Mouse (Mus musculus): ENCODE measurements at regions not wholly inside any gene's neighbourhood (a gene's known extent, or its start where the extent isn't known, plus 50 kb on each side); places are given as distances from the start of the nearest gene placed in this dataset.

- DNase-seq: no peak
Observed at GRCm38 (mm10) chr2:48465483-48465882, 348.4 kb upstream of the Acvr2a start.

- no peak for DNase-seq
Observed at GRCm38 (mm10) chr2:48468895-48469294, 345.0 kb upstream of the Acvr2a start.

DNA sequence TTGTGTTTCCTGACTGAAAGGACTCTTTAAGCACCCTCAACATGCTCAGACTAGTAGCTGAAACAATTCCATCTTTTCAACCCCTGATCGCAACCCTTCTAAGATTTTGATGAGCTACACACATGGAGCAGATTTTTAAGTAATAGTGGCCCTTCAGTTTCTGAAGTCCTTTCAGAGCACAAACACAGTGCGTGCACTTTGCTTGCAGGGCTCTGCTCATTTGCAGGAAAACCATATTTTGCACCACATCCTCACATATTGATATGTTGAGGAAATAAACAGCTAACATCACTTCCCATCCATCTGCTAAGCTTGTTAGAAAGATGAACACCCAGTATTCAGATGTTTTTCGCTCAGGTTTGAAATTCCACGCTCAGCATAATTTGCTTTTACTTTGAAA lies 344.6 kb upstream of the Acvr2a start:
- no peak for DNase-seq

- no peak for DNase-seq
Observed at GRCm38 (mm10) chr2:48473102-48473501, 340.8 kb upstream of the Acvr2a start.

GRCm38 (mm10) chr2:48474642-48475041 lies 339.3 kb upstream of the Acvr2a start:
- no peak for DNase-seq

GRCm38 (mm10) chr2:48476777-48477176 lies 337.1 kb upstream of the Acvr2a start:
- no peak for DNase-seq

DNA sequence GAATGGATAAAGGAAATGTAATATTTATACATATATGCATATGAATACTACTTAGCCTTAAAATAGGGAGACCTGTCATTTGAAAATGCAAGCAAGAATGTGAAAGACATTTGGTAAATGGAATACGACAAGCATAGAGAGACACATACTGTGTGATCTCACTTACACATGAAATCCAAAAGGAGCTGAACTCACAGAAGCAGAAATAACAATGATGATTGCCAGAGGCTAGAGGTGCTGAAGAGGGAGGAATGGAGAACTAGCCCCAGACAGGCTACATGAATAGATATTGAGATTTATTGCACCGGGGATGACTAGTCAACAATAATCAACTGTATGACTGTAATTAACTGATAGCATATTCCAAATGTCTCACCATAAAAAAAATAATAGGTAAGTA lies 336.6 kb upstream of the Acvr2a start:
- no peak for DNase-seq

DNA sequence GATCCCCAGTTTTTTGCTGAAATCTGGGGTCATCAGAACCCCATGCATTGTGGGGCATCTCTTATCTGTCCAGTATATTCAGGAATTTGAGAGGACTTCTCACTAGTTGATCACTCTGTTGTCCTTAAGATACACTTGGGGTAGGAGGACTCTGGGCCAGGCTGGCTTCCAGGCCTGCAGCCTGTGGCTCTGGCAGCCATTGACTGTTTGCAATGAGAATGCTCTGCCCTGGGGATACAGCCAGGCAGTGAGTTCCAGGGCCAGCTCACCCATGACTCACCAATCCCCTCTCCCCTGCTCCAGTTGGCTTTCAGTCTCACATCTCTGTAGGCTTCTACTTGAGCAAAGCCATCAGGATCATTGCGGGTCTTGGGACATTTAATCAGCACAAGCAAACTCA lies 334.3 kb upstream of the Acvr2a start:
- DNase-seq: peak; percentile 25

DNA sequence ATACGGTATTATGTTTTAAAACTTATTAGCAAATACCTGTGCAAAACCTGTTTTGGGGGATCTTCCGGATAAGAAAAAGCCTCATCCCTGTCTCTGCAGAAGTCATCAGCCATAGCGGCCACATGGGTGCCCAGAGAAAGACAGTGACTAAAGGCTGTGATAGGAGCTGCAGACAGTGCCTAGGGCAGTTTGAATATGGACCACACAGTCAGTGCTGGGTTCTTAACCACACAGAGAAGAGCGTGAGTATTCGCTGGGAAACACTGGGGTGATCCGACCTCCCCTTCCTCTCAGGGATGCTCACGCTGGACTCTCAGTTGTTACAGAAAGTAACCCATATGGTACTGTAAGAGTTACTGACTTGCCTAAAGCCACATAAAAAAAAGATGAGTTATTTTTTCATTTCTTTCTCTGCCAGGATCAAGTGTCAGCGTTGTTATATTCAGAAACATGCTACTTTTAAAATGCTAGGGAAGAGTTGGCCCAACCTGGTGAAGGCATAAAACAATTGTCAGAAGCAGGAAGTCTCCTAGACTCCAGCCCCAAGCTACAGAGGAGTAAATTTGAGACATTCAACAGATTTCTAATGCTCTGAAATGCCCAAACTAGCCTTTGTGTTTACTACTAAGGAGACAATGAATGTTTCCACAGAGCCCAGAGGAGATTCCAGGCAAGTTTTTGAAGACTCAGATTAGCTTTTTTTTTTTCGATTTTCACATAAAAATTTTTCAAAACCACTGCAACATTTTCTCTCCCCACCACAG lies 333.3 kb upstream of the Acvr2a start:
- DNase-seq: no peak

GRCm38 (mm10) chr2:48481209-48481742 lies 332.6 kb upstream of the Acvr2a start:
- DNase-seq: no peak

DNA sequence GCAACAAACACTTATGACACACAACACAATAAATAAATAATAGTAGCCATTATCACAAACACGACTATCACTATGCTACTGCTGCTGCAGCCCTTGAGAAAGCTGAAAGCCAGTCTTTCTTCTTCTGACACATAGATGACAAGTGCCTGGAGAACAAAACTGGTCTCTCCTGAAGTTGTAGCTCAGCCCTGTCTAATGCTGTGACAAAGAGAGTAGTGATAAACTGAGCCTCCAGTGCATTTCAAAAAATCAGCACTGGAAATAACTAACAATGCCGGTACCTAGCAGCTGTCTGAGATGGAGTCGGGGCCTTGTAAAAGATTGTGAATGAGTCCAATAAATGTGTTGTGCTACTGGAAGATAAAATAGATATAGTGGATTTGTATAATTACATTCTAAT lies 320.3 kb upstream of the Acvr2a start:
- DNase-seq: no peak

DNA sequence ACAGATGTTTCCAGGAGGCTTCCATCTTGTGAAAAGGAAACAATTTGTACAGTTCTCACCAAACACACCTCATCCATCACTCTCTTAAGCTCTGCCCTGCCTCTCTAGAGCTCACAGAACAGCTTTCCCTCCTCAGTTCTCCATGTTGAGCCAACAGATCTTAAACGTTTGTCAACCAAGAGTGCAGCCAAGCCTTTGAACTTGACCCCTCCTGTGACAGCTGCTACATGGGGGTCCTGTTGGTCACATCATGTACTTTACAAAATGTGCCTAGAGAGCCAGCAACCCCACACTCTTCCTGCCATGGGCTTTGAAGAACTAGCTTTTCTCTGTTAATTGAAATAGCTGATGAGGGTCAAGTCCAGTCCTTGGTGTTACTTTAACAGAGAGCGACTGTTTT lies 319.8 kb upstream of the Acvr2a start:
- DNase-seq: peak; percentile 83

DNA sequence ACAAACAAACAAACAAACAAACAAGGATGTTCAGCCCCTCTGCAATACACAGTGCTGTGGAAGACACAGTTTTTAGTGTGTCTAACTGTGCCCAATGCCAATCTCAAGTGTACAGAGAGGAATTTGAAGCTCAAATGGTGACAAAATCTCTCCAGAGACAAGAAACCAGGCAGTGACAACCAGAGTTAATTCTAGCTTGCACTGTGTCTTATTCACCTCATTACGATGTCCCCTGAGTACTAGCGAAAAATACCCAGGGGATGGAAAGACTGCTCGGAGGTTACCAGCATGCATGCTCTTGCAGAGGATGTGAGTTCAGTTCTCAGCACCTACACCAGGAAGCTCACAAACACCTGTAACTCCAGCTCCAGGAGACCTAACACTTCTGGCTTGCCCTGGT lies 319.3 kb upstream of the Acvr2a start:
- DNase-seq: no peak

GRCm38 (mm10) chr2:48498047-48498723 lies 315.7 kb upstream of the Acvr2a start:
- DNase-seq: no peak

- no peak for DNase-seq
Observed at GRCm38 (mm10) chr2:48499396-48499795, 314.5 kb upstream of the Acvr2a start.

- peak; percentile 45 for DNase-seq
Observed at GRCm38 (mm10) chr2:48501387-48501786, 312.5 kb upstream of the Acvr2a start.

- DNase-seq: no peak
Observed at GRCm38 (mm10) chr2:48513848-48514247, 300.1 kb upstream of the Acvr2a start.

DNA sequence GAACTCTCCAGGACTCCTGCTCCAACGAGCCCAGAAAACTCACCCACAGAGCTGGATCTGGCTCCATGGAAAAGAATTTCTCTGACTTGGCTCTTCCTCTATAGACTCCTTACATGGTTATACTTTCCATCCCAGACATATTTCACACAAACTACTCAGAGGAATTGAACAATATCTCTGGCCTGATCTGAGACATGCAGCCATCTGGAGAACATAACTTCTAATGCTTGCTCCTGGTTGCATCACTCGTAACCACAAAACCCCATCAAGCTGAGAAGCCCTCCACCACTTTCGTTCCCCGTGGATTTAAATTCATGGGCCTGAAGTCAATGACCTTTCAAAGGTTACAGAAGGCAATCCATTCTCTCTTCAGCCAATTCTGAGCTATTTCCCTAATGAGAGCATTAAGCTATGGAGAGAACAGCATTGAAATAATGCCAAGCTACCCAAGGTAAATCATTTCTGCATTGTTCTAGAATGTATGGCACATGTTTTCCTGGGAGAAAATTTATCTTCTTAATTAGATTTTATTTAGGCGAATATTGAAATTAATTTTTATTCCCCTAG lies 294.0 kb upstream of the Acvr2a start:
- no peak for DNase-seq

DNA sequence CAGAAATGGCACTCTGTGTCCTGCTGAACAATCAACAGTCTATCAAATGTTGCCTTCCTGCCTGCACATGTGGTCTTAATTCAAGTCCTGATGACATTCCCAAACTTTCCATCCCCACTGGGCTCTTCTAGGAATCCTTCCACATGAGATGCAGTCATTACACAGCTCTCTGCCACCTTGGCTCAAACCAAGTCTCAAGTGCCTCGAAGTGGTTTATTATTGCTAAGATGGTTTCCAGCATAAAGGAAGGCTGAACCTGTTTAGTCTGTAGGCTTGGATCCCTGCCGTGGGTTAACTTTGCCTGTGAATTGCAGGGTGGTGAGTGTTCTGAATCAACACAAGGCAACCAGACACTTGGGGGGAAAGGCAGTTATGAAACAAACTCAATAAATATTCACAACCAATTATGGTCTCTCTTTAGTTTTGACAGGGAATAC lies 293.4 kb upstream of the Acvr2a start:
- DNase-seq: peak; percentile 67

DNA sequence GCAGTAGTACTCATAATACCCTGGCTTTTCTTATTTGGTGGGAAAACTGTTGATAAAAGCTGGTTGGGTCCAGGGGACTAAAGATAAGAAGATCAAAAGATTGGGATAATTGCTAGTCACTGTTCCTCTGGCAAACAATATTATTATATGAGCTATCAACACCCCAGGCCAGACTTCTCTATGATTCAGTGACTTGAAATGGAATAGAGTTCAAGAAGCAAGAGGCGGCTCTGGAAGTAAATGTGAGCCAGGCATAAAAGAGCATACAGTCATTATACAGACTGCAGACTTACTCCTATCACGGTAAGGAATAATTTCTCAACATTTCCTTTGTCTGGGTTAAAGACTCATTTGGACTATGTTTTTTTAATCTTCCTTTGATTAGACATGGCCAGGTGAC lies 278.5 kb upstream of the Acvr2a start:
- DNase-seq: no peak

DNA sequence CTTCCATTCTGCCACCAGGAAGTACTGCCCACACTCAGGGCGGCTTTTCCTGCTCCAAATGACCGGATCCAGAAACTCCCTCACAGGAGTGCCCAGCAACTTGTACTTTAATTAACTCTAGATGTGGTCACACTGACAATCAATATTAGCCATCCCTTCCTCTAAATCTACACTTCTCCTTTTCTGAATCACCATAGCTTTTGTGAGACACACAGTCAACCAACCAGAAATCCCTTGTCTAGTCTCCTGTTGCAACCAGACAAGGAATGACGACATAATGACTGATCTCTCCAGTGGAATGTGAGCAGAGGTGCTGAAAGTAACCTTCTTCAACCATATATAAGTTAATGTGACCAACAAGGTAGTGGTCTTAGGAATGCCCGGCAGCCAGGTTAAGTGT lies 277.0 kb upstream of the Acvr2a start:
- DNase-seq: no peak

DNA sequence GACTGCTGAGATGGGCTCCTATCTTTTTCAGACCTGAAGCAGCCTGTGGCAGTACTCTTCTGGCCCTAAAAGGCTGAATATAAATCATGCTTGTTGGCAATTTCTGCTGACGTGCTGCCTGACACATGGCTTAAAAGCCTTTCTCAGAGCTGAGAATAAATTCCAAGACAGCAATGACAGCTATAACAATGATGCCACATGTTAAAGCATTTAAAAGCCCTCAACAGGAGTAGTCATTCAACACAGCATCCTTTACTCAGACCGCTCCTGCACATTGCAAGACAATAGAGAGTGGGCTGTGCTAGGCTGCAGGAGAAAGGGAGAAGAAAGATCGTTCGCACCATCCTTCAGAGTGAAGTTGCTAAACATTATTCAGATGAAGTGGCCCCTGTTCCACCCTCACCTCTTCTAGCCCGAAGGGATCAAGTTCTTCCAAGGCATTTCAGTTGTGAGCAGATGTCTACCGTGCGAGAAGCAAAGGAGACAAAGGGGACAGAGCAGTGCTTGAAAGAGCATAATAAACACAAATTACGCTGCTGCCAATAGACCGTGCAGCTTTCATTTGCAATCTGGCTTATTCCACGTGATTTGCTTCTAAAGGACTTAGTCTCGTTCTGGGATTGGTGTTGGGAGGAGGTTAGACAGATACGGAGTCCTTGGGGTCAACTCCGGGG lies 275.1 kb upstream of the Acvr2a start:
- no peak for DNase-seq

GRCm38 (mm10) chr2:48539465-48540055 lies 274.3 kb upstream of the Acvr2a start:
- DNase-seq: peak; percentile 67

All from lung, postnatal 36 days (tissue).